In the genomic region with DNA sequence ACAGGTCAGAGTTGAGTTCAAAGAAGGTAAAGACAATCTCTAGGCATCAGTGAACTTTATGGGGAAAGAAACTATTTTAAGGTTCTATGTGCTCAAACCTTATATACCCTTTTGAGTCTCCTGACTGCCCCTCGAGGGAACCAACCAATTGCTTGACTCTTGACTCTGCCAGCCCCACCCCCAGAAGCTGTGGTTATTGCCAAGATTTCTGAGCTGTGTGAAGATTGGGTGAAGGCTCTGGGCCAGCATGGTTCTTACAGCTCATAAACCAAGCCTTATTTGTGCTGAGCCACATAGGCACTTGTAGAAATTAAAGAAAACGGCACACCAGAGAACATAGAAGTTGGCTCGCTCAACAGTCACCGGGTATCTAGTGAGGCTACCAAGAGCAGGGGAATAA, we compare ENCODE assay signal across 14 mouse cellular contexts. TPM values are rescaled to one million over a fixed set of nuclear protein-coding genes. Genes with fewer than 3 reads are reported as not detected.
"Had no signal": no experiment of that assay in that cellular context is flagged by ENCODE, and none has a peak within 500 bp of the region (broad histone marks: within the 10 kb centered on the region; RNA-seq: fewer than 3 reads in every experiment).

No protein-coding gene starts in this region.

- DNase-seq: lung, adult 18-20 months; lung, postnatal 14 days; lung, postnatal 4 days; right cerebral cortex, postnatal 14 days had no signal

- H3K4me1 ChIP-seq: megakaryocyte, embryonic 14.5 days; stomach, embryonic 15.5 days had no signal

- H3K4me2 ChIP-seq: lung, embryonic 14.5 days; midbrain, embryonic 11.5 days; midbrain, embryonic 13.5 days; midbrain, embryonic 15.5 days; neural tube, embryonic 12.5 days; stomach, embryonic 15.5 days had no signal

- H3K36me3 ChIP-seq: midbrain, embryonic 13.5 days; midbrain, embryonic 15.5 days; neural tube, embryonic 12.5 days; stomach, embryonic 15.5 days had no signal

- H3K27ac ChIP-seq: liver, embryonic 14.5 days; midbrain, embryonic 13.5 days; midbrain, embryonic 15.5 days; neural tube, embryonic 12.5 days; stomach, embryonic 15.5 days; stomach, postnatal 0 days had no signal

- H3K9me3 ChIP-seq: midbrain, embryonic 13.5 days; midbrain, embryonic 15.5 days; neural tube, embryonic 12.5 days; stomach, embryonic 15.5 days had no signal

- H3K4me3 ChIP-seq: megakaryocyte, embryonic 14.5 days; midbrain, embryonic 13.5 days; midbrain, embryonic 15.5 days; neural tube, embryonic 12.5 days; stomach, embryonic 15.5 days had no signal

- ATAC-seq: midbrain, embryonic 13.5 days; midbrain, embryonic 15.5 days had no signal

- H3K27me3 ChIP-seq: midbrain, embryonic 13.5 days; midbrain, embryonic 15.5 days; neural tube, embryonic 12.5 days; stomach, embryonic 15.5 days had no signal

- H3K9ac ChIP-seq: liver, embryonic 14.5 days; lung, embryonic 14.5 days; midbrain, embryonic 13.5 days; midbrain, embryonic 15.5 days; neural tube, embryonic 12.5 days; stomach, embryonic 15.5 days had no signal

RNA-seq across cellular contexts. Expression of gene Cd2, which starts 48.5 kb away (rescaled TPM):
- total RNA-seq: midbrain, postnatal 0 days had no signal
- polyA plus RNA-seq: liver, embryonic 14.5 days; midbrain, embryonic 11.5 days; midbrain, embryonic 15.5 days; neural tube, embryonic 12.5 days; stomach, postnatal 0 days had no signal
